Comparison of ENCODE assay signal across 20 mouse cellular contexts in the genomic region with DNA sequence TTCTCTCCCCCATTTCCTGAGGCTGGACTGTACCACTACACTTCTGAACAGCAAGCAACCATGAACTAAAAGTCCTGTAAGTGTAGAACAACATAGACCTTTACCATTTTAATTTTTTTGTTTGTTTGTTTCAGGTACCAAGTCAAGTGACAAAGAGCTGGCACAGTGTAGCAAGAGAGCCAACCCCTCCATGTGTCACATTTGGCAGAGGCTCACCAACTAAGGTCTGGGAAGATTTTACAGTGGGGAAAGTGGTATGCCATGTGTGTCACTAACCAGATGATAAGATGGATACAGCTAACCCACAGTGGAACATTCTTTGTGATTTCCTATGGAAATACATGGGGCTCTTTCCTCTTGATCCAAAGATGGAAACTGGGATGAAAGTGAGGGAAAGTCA. TPM values are rescaled to one million over a fixed set of nuclear protein-coding genes. Genes with fewer than 3 reads are reported as not detected.
"Had no signal": no experiment of that assay in that cellular context is flagged by ENCODE, and none has a peak within 500 bp of the region (broad histone marks: within the 10 kb centered on the region; RNA-seq: fewer than 3 reads in every experiment).

No protein-coding gene starts in this region.

- H3K4me3 ChIP-seq: limb, embryonic 12.5 days; liver, embryonic 13.5 days; lung, embryonic 15.5 days; megakaryocyte, embryonic 14.5 days; midbrain, embryonic 15.5 days; neural tube, embryonic 12.5 days had no signal

- DNase-seq: kidney, postnatal 14 days; liver; liver, embryonic 13.5 days; liver, postnatal 0 days; lung, postnatal 14 days; right cerebral cortex, postnatal 4 days; spleen, adult 18-20 months; thymus, adult 18-20 months; thymus, postnatal 14 days had no signal

- ATAC-seq: liver, postnatal 0 days had no signal

- H3K27ac ChIP-seq: limb, embryonic 12.5 days; liver, embryonic 13.5 days; lung, embryonic 15.5 days; macrophage; midbrain, embryonic 15.5 days; neural tube, embryonic 12.5 days had no signal

RNA-seq across cellular contexts. Expression of a gene that starts 38.8 kb away (rescaled TPM):
- total RNA-seq: layer of hippocampus, adult 8-10 months; layer of hippocampus, postnatal 14 days; left cerebral cortex, adult 18-20 months; left cerebral cortex, postnatal 25 days; neutrophil, adult 5-6 weeks had no signal
